In genomic region chr4:125807923-125808322, GRCm38 (mm10) we compare ENCODE assay signal across 24 mouse cellular contexts.
DNase-seq lines count a peak whose midpoint lies in the region; ATAC-seq and TF ChIP-seq lines count a peak whose summit lies in the region.
"Had no signal": no experiment of that assay in that cellular context is flagged by ENCODE, and none has a peak within 500 bp of the region (broad histone marks: within the 10 kb centered on the region; RNA-seq: fewer than 3 reads in every experiment).

No protein-coding gene starts in this region.

- H3K4me2 ChIP-seq in midbrain, postnatal 0 days (ENCODE audit: low read depth, low read length, poor library complexity, severe bottlenecking) = no peak overlapping the region
- no peak overlapping the region for H3K4me2 ChIP-seq in midbrain, embryonic 16.5 days (ENCODE audit: low read length)
- no peak overlapping the region for H3K4me2 ChIP-seq in CH12.LX (ENCODE audit: insufficient read depth, low read depth, poor library complexity, severe bottlenecking)
- H3K4me2 ChIP-seq in stomach, postnatal 0 days (replicated peaks; ENCODE audit: low read depth) = no peak overlapping the region
- H3K4me2 ChIP-seq: embryonic facial prominence, embryonic 12.5 days; hindbrain, embryonic 12.5 days; kidney, embryonic 15.5 days had no signal

- ATAC-seq in midbrain, postnatal 0 days (ENCODE audit: low FRiP score) = no peak
- no peak for ATAC-seq in midbrain, embryonic 16.5 days
- no peak for ATAC-seq in stomach, postnatal 0 days (ENCODE audit: low FRiP score, low TSS enrichment)
- ATAC-seq: forebrain, postnatal 0 days; lung, postnatal 0 days had no signal

- no peaks in the 10 kb centered on the region for H3K9me3 ChIP-seq in midbrain, postnatal 0 days (ENCODE audit: low read length)
- no peaks in the 10 kb centered on the region for H3K9me3 ChIP-seq in midbrain, embryonic 16.5 days (replicated peaks; ENCODE audit: control insufficient read depth, low read length, poor library complexity, severe bottlenecking)
- peaks cover 9% of the 10 kb centered on the region for H3K9me3 ChIP-seq in CH12.LX (replicated peaks; ENCODE audit: low read length)
- H3K9me3 ChIP-seq in MEL (replicated peaks; ENCODE audit: insufficient read depth, low read length) = no peaks in the 10 kb centered on the region
- H3K9me3 ChIP-seq in stomach, postnatal 0 days (ENCODE audit: control insufficient read depth, low read length) = no peaks in the 10 kb centered on the region
- H3K9me3 ChIP-seq: embryonic facial prominence, embryonic 12.5 days; hindbrain, embryonic 12.5 days; kidney, embryonic 15.5 days; limb, embryonic 10.5 days had no signal

- no peak for DNase-seq in midbrain, postnatal 0 days (ENCODE audit: low spot score)
- peak; percentile 2 for DNase-seq in CH12.LX (ENCODE audit: extremely low read depth)
- DNase-seq in MEL (ENCODE audit: low read depth, low spot score) = no peak
- DNase-seq in stomach, postnatal 0 days (ENCODE audit: low spot score) = no peak
- DNase-seq in urinary bladder, adult 2 months (ENCODE audit: low spot score) = no peak
- DNase-seq in gastrocnemius, postnatal 14 days = no peak
- DNase-seq: adrenal gland, postnatal 36 days; cerebellum, adult 11 months; cerebellum, postnatal 10 days; forebrain, postnatal 0 days; gastrocnemius, postnatal 25 days; heart, adult 18-20 months; kidney, adult 11 months; kidney, postnatal 36 days; right cerebral cortex, postnatal 14 days; thymus, postnatal 36 days had no signal

- no peak overlapping the region for H3K4me3 ChIP-seq in midbrain, postnatal 0 days (ENCODE audit: low read depth, low read length)
- no peak overlapping the region for H3K4me3 ChIP-seq in midbrain, embryonic 16.5 days (ENCODE audit: low read depth, low read length)
- H3K4me3 ChIP-seq in CH12.LX (replicated peaks in 1 of 3; ENCODE audit: low read depth in 2 of 3, low read length in 2 of 3, poor library complexity in 1 of 3) = no peak overlapping the region
- H3K4me3 ChIP-seq in MEL (ENCODE audit: control insufficient read depth in 1 of 2, insufficient read depth in 1 of 2, low read depth in 2 of 2, low read length in 2 of 2) = no peak overlapping the region
- H3K4me3 ChIP-seq in stomach, postnatal 0 days (ENCODE audit: low read depth, low read length) = no peak overlapping the region
- H3K4me3 ChIP-seq: embryonic facial prominence, embryonic 12.5 days; hindbrain, embryonic 12.5 days; kidney, embryonic 15.5 days; limb, embryonic 10.5 days; midbrain, embryonic 10.5 days had no signal

- peak; percentile 30; the same call in 1 of the 2 replicates for TF ChIP-seq CTCF in midbrain, postnatal 0 days (IDR thresholded peaks at IDR 0.05)
- peak in 1 of 2 experiments; percentile 32; a peak in 2 of 4 replicates for TF ChIP-seq CTCF in CH12.LX (conservative IDR thresholded peaks at IDR 0.05 in 1 of 2, IDR thresholded peaks at IDR 0.05 in 1 of 2; ENCODE audit: low read depth in 2 of 2, low read length in 2 of 2)
- TF ChIP-seq CTCF in MEL (IDR thresholded peaks at IDR 0.05 in 2 of 3, conservative IDR thresholded peaks at IDR 0.05 in 1 of 3; ENCODE audit: control insufficient read depth in 1 of 3, insufficient read depth in 1 of 3, low read depth in 2 of 3, low read length in 3 of 3, poor library complexity in 1 of 3, severe bottlenecking in 1 of 3) = peak in 2 of 3 experiments; percentile 15 to 16; a peak in 1 of 6 replicates
- TF ChIP-seq CTCF in stomach, postnatal 0 days (IDR thresholded peaks at IDR 0.05; ENCODE audit: low read depth) = peak; percentile 20; the same call in 1 of the 2 replicates

- H3K4me1 ChIP-seq in midbrain, postnatal 0 days (ENCODE audit: insufficient read depth, low read length) = no peaks in the 10 kb centered on the region
- H3K4me1 ChIP-seq in midbrain, embryonic 16.5 days (ENCODE audit: control insufficient read depth, insufficient read depth, low read length) = peaks cover 4% of the 10 kb centered on the region
- H3K4me1 ChIP-seq in CH12.LX (ENCODE audit: control insufficient read depth in 1 of 2, insufficient read depth in 2 of 2) (0 out of 4 replicates have a peak, but pooled peaks cover 0 to 3% of the 10 kb centered on the region in 2 experiments), MEL (ENCODE audit: control insufficient read depth in 1 of 2, insufficient read depth in 2 of 2, low read length in 2 of 2) (no peaks in the 10 kb centered on the region)
- H3K4me1 ChIP-seq in stomach, postnatal 0 days (replicated peaks; ENCODE audit: control insufficient read depth, insufficient read depth) = no peaks in the 10 kb centered on the region
- H3K4me1 ChIP-seq: embryonic facial prominence, embryonic 12.5 days had no signal

- intact Hi-C loops in gastrocnemius, postnatal 14 days (cut with DNase I; ENCODE audit: low total_unique reads) = no loop called here

- TF ChIP-seq EP300 in CH12.LX (IDR thresholded peaks at IDR 0.05; ENCODE audit: low read length) (no peak), MEL (IDR thresholded peaks at IDR 0.05; ENCODE audit: low read depth in 1 of 2, low read length in 2 of 2) (no peak)
- no peak for TF ChIP-seq EP300 in stomach, postnatal 0 days (optimal IDR thresholded peaks at IDR 0.05)

- H3K9ac ChIP-seq in midbrain, postnatal 0 days (replicated peaks; ENCODE audit: low read length, poor library complexity, severe bottlenecking) = no peak overlapping the region
- H3K9ac ChIP-seq in midbrain, embryonic 16.5 days (ENCODE audit: low read depth, low read length) = no peak overlapping the region
- H3K9ac ChIP-seq in CH12.LX (ENCODE audit: insufficient read depth, low read depth) (no peak overlapping the region), MEL (ENCODE audit: control insufficient read depth, low read depth, low read length, poor library complexity, severe bottlenecking) (no peak overlapping the region)
- no peak overlapping the region for H3K9ac ChIP-seq in stomach, postnatal 0 days (ENCODE audit: low read length)
- H3K9ac ChIP-seq: embryonic facial prominence, embryonic 12.5 days; forebrain, postnatal 0 days; hindbrain, embryonic 12.5 days; kidney, embryonic 15.5 days had no signal

- 88% methylated on average over 4 of the region's 4 CpGs for WGBS in midbrain, postnatal 0 days
- 93% methylated on average over 4 of the region's 4 CpGs for WGBS in midbrain, embryonic 16.5 days
- 90% methylated on average over 4 of the region's 4 CpGs for WGBS in stomach, postnatal 0 days

- H3K27me3 ChIP-seq in midbrain, postnatal 0 days (ENCODE audit: insufficient read depth, low read length) = no peaks in the 10 kb centered on the region
- H3K27me3 ChIP-seq in midbrain, embryonic 16.5 days (ENCODE audit: control insufficient read depth, insufficient read depth, low read depth, low read length) = no peaks in the 10 kb centered on the region
- H3K27me3 ChIP-seq in CH12.LX (replicated peaks) (peaks cover 80% of the 10 kb centered on the region), MEL (ENCODE audit: control insufficient read depth in 1 of 2, insufficient read depth in 2 of 2, low read length in 2 of 2) (no peaks in the 10 kb centered on the region)
- H3K27me3 ChIP-seq in stomach, postnatal 0 days (ENCODE audit: control insufficient read depth, insufficient read depth, low read length) = no peaks in the 10 kb centered on the region
- H3K27me3 ChIP-seq: embryonic facial prominence, embryonic 12.5 days; hindbrain, embryonic 12.5 days had no signal

- in situ Hi-C loops in CH12.LX (cut with MboI; ENCODE audit: low pct_ligation_motif_present, low pct_unique_long_range_greater_than_20kb, low sequenced_read_pairs) = no loop called here

- dilution Hi-C loops in CH12.LX (cut with MboI; ENCODE audit: extremely low pct_ligation_motif_present, extremely low pct_unique_long_range_greater_than_20kb, low sequenced_read_pairs) = no loop called here

- TF ChIP-seq POLR2A in CH12.LX (IDR thresholded peaks at IDR 0.05; ENCODE audit: low read depth, low read length) (no peak), MEL (IDR thresholded peaks at IDR 0.05; ENCODE audit: control insufficient read depth in 1 of 2, insufficient read depth in 1 of 2, low read depth in 1 of 2, low read length in 2 of 2, poor library complexity in 1 of 2) (no peak)

- H3K79me2 ChIP-seq in CH12.LX (replicated peaks; ENCODE audit: control insufficient read depth, extremely low read depth, insufficient read depth, poor library complexity, severe bottlenecking) (no peaks in the 10 kb centered on the region), MEL (ENCODE audit: control insufficient read depth, insufficient read depth, low read length, poor library complexity) (no peaks in the 10 kb centered on the region)

- no peak; the same call in 1 of the 2 replicates for TF ChIP-seq RAD21 in CH12.LX (IDR thresholded peaks at IDR 0.05; ENCODE audit: low read depth, low read length)
- TF ChIP-seq RAD21 in MEL (IDR thresholded peaks at IDR 0.05; ENCODE audit: low read depth, low read length) = no peak

- H3K36me3 ChIP-seq in midbrain, postnatal 0 days (ENCODE audit: insufficient read depth, low read length) = no peaks in the 10 kb centered on the region
- H3K36me3 ChIP-seq in midbrain, embryonic 16.5 days (ENCODE audit: control insufficient read depth, insufficient read depth, low read length) = no peaks in the 10 kb centered on the region
- H3K36me3 ChIP-seq in CH12.LX (replicated peaks in 1 of 2; ENCODE audit: control insufficient read depth in 1 of 2, insufficient read depth in 1 of 2, low read length in 1 of 2) = no peaks in the 10 kb centered on the region
- H3K36me3 ChIP-seq in MEL (ENCODE audit: control insufficient read depth in 1 of 2, insufficient read depth in 2 of 2, low read length in 2 of 2) = no peaks in the 10 kb centered on the region
- H3K36me3 ChIP-seq in stomach, postnatal 0 days (ENCODE audit: control insufficient read depth, insufficient read depth, low read length) = no peaks in the 10 kb centered on the region
- H3K36me3 ChIP-seq: embryonic facial prominence, embryonic 12.5 days; G1E; hindbrain, embryonic 12.5 days; kidney, embryonic 15.5 days; limb, embryonic 10.5 days; midbrain, embryonic 10.5 days had no signal

- H3K27ac ChIP-seq in midbrain, postnatal 0 days (ENCODE audit: low read depth, low read length) = no peak overlapping the region
- H3K27ac ChIP-seq in midbrain, embryonic 16.5 days (ENCODE audit: low read length) = no peak overlapping the region
- H3K27ac ChIP-seq in CH12.LX (ENCODE audit: insufficient read depth, low read depth) (no peak overlapping the region), MEL (ENCODE audit: control insufficient read depth, low read depth, low read length) (no peak overlapping the region)
- no peak overlapping the region for H3K27ac ChIP-seq in stomach, postnatal 0 days (replicated peaks)
- H3K27ac ChIP-seq: embryonic facial prominence, embryonic 12.5 days; hindbrain, embryonic 12.5 days; kidney, embryonic 15.5 days; limb, embryonic 10.5 days; midbrain, embryonic 10.5 days had no signal

TF ChIP-seq in CH12.LX, 34 proteins besides CTCF, POLR2A, EP300 and RAD21 (continues in another document):
- TF ChIP-seq MXI1 (IDR thresholded peaks at IDR 0.05; ENCODE audit: low read depth, low read length) = no peak
- TF ChIP-seq POLR2AphosphoS2 (IDR thresholded peaks at IDR 0.05; ENCODE audit: low read depth, low read length) = no peak
- no peak for TF ChIP-seq KAT2A (IDR thresholded peaks at IDR 0.05; ENCODE audit: insufficient replicate concordance, low read length)

TF ChIP-seq in MEL, 35 proteins besides CTCF, POLR2A, EP300 and RAD21 (continues in another document):
- TF ChIP-seq UBTF (IDR thresholded peaks at IDR 0.05; ENCODE audit: borderline replicate concordance, insufficient read depth, low read depth, low read length) (no peak), RCOR1 (IDR thresholded peaks at IDR 0.05; ENCODE audit: low read depth, low read length) (no peak)
